Mouse (Mus musculus) telencephalon, adult 2 months (tissue): ENCODE data around the gene Tnfrsf13c.

Experiments
- DNase-seq: peaks from one replicate; pipeline ENCODE4 v3.0.0-alpha.2; 2011; ENCODE audit warnings: low read depth, low spot score

The Tnfrsf13c gene

DNA sequence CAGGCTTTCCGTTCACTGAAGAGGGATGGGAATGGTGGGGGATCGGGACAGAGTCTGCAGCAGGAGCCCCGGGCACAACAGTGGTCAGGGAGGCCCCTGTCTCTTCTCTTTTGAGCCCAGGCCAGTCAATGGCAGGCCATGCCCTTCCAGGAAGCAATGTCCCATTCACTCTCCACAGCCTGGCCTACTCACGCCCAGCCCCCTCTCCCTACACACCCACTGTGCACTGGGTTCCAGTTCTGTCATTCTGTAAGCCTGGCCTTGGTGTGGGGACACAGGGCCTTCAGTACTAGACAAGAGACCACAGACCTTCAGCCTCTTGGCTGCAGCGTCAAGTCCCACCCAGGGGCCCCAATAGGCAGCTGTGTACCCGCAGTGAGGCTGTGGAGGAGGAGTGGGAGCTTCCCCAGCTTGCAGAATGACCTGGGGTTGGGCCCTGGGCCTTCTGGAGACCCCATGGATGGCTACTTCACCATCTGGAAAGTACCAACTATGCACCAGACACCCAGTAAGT lies 6.0 kb upstream of the Tnfrsf13c start:
- DNase-seq: no peak

DNA sequence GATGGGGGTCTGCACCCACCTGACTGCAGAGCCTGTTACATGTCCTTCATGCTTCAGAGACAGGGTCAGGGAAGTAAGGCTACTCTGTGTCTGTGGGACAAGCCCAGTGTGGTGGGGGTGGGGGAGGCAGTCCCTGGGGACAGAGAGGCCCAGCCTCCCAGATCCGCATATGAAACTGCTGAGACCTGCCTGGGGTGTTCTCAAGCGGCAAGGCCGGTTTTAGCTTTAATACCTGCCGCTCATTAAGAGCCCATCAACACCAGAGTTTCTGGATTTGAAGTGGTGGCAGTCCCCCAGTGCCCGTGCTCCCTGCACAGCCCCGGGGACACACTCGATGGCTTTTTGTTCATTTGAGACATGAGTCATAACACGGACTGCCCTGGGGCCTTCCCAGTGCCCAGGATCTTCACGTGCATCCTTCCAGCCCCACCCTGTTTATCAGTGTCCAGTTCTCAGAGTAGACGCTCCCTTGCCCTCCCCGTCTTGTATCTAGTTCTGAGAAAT lies 5.4 kb upstream of the Tnfrsf13c start:
- no peak for DNase-seq

DNA sequence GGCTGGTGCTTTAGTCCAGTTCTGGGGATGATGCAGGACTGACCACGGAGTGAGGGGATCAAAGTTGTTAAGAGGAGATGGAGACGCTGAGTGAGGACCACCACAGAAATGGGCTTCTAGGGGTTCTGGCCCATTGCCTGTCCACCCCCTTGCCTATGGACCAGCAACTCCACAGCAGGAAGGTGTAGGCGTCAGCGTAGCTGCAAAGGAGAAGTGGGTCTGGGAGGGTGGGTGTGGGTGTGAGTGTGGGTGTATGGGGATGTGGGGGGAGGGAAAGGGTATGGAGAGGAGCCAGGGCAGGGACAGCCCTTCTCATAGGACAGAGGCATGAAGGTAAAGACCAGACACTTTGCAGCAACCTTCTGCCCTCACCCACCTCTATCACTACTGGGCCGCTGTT lies 1.6 kb upstream of the Tnfrsf13c start:
- DNase-seq: no peak

DNA sequence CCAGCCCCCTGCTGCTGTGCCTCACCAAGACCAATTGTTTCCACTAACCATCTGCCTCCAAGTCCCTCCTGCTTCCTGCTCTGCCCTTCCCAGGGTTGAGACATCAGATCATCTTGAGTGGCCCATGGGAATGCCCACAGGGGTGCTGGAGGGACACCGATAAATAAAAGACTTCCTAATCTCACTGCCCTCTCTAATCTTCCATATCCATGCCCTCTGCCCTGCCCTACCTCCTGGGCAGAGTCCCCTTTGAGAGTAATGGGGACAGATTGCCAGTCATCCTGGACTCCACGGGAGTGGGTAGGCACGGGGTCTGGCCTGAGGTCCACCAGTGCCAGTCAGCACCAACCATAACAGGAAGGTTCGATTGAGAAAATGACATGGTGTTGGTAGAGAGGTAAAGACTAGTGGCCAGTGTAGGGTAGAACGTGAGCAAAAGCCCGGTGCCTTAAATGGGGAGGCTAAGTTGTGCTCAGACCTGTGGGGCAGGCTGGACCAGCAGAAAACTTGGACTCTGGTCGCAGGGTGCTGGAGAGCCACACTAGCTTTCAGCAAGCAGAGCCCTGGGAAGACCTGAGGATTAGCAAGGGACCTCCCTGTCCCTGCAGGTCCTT lies 540 bp upstream of the Tnfrsf13c start:
- DNase-seq: no peak

DNA sequence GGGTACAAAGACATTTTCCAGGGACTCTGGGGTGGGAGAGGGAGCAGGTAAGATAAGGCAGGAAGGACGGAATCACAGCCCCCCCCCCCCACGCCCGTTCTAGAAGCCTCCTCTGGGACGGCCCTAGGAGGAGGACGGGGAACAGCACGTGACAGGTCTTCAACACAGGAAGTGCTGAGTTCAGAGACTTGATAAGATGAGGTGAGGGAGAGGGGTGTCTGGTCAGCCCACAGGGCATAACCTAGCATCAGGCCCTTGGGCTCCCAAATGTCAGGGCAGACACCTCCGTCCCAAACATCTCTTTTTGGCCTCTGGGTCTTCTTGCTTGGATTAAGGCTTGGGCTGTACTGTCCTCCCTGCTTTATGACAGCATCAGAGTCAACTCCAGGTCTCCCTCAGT lies 918 bp downstream of the Tnfrsf13c start:
- no peak for DNase-seq

DNA sequence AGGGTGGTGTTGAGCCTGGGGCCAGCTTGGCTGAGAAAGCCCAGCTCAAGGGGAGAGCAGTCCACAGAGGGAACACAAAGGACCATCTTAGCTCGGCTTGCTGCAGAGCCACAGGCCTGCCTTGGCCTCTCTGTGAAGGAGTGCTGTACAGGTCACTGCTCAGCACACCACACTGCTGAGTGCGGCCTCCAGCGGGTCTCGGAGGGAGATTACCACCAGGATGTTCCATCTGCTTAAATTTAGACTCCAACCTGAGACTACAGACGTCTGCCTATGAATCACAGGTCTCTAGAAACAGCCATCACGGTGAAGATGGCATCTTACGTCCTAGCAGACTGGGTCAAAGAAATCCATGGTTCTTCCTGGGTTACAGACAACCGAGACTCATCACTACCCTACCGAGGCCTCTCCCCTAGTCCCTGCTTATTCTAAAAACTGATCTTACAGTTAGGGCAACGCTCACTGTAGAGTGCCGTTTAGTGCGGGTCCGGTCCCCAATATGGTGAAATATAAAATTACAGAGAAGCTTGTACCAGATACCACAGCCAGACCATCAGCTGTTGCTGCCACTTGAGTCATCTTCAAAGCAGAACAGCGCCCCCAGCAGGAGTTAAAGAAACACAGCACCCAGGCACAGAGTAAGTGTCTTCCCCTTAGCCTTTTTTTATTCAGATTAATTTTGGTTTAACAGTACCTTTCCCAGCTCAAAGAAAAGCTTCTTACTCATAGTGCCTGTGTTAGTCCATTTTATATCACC lies 2.9 kb downstream of the Tnfrsf13c start:
- DNase-seq: no peak

DNA sequence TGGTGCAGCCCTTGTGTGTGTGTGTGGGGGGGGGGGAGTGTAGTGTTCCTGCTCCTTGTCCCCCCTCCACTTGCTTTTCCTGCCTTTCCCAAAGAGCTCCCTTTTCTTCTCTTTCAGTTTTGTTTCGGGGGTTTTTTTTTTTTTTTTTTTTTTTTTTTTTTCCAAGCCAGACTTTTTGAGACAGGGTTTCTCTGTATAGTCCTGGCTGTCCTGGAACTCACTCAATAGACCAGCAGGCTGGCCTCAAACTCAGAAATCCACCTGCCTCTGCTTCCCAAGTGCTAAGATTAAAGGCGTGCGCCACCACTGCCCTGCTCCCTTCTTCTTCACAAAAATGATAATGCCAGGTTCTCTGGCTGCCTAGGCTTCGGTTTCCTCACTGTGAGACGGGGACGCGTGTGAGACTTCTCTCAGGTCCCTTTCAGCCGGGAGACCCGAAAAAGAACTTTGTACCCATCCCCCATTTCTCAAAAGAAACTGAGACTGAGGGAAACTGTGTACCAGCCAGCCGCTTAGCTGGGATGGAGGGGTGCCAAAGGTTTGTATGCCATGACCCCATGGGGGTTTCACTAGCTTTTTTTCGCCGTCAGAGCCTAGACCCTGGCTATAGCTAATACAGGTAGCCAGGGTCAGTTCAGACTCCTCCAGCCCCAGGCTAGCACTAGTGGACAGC lies 4.0 kb downstream of the Tnfrsf13c start:
- DNase-seq: no peak

DNA sequence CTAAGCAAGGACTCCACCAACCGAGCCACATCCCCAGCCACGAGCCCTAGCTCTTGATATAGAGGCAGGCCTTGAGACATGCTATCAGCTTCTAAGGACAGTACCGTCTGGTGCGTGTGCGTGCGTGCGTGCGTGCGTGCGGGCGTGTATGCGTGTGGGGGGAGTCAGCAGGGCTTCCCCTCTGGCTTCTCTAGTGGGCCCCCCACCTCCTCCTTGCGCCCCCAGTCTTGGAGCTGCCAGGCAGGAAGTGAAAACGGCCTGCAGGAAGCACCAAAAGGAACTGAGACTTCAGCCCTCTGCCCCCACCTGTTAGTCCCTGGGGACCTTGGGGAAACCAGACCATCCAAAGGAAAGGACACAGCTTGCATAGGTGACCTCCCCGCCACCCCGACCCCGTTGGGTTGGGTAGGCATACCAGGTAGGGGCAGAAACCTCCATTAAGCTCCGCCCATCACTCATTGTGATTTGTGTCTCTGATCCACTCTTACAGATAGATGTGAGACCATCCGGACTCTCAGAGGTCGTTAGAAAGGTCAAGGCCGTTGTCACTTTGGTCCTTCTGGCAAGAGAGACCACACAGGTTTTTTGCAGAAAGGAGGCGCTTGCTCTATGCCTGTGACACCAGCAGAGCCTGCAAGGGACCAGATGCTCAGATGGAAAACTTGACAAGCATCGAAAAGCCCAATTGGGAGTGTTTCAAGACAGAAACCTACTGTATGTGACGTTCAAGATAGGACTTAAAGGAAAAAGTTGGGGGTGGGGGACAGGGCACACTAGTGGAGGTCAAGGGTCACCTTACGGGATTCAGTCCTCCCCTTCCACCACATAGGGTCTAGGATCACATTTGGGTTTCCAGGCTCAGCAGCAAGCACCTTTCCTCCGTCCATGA lies 5.1 kb downstream of the Tnfrsf13c start:
- no peak for DNase-seq

DNA sequence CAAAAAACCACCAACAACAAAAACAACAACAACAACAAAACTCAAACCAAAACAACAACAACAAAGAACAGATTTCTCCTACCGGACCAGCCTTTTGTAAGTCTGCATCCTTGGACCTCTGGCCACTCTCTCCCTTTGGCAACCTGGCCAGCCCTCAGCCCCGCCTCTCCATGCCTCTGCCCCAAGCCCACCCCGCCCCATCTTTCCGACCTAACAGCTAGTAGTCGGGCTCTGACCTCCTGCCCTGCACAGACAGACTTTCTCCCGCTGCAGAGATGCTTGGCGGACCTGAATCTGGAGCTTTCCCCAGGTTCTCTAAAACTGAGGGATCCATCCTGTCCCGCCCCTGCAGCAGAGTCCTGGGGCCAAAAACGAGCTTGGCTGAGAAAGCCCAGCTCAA lies 6.2 kb downstream of the Tnfrsf13c start:
- DNase-seq: no peak

DNA sequence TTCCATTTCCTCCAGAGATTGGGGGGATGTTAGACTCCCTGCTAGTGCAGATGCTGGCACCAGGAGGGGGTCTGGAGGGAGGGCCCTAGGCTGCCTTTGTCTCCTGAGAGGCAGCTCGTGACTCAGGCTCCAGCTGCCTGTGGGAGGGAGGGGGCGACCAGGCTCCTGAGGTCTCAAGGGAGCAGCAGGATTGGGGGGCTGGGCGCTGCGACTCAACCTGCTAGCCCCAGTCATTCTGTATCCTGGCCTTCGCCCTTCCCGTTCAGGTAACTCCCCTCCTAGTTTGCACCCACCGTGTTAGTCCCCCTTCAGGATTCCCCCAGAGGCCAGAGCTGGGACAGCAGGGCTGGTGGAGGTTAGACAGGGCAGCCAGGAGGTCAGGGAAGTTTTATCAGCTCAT lies 7.1 kb downstream of the Tnfrsf13c start:
- no peak for DNase-seq

DNA sequence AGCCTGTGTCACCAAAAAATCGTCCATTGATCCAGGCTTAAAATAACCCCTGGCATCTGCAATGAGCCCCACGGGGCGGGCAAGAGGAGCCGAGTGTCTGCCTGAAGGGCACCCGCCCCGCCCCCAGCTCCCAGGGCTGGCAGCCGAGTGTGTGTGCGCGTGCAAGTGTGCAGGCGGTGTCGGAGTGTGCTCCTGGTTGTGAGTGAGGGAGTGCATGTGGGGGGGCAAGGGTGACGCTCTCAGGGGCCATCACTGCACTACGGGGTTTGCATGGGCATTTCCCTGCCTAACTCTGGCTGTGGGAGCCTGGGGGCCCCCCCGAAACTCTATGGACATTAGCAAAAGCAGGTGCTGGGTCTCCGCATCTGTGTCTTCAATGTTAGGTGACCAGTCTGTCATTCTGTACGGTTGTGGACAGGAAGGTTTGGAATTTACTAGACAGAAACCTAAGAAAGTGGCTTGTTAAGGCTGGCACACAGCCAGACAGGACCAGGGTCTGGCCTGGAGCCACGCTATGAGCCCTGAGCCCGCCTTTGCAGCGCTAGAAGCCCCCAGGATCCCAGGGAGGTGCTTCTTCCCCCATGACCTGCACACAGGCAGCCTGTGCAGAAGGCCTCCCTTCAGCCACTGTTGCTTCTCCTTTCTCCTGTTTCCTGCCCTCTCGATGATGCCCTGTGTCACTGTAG lies 7.9 kb downstream of the Tnfrsf13c start:
- no peak for DNase-seq

DNA sequence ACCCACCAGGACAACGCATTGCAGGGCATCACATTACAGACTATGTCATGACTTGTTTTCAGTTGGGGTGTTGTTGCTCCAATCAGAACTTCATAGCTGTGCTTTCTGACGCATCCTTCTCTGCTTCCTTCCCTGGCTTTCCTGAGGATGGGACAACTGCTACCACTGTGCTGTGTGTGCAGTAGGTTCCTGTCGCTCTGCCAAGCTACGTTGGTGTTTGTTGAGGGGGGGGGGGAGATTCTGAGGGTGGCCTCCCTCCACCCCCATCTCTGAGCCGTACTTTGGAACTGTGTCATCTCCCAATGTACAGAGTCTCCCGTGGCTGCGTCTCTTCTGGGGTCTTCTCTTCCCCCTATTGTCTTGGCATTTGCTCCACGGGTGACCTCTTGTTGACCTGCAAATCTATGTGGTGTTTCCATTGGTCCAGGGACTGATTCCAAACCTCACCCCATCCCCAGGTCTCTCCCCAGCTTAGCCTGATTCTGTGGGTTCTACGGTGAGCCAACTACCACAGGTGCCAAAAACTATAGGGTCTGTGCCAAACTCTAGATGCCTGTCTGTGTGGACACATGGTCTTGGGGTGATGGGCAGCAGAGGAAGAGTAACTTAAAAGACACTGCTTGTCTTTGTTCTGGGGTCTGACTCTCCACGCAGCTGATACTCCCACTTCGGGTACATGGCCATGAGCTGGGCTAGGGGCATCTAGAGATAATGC lies 8.7 kb downstream of the Tnfrsf13c start:
- no peak for DNase-seq

DNA sequence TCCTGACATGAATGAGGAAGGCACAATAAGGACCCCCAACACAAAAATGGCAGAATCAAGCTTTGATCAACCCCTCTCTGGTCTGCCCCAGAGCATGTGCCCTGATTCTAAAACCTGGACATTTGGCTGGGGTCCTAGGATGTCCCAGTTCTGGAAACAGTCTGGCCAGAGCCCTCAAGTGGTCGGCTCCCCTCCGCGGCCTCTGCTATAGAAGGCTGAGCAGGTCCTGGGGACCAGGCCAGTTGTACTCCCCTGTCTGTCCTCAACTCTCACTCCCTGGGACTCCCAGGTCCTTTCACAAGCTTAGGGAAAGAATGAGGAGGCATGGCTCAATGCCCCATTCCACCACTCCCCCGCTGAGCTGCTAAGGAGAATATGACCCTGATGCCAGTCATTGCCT lies 10.9 kb downstream of the Tnfrsf13c start:
- no peak for DNase-seq

DNA sequence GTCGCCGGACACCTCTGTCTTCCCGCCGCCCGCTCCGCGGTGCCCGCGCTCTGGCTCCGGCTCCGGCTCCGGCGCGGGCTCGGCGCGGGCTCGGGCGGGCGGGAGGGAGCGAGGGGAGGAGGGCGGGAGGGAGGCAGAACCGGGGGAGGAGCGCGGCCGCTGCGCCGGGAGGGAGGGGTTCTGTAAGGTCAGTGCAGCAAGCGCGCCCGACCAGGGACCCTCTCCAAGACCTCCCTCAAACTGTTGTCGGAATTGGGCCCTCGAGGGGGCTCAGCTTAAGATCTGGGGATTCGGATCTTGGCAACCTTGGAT lies 11.5 kb downstream of the Tnfrsf13c start, which contains the start of gene Shisa8:
Gene Shisa8, minus strand, starts transcription at position 64 of the 312 bp plus-strand sequence.
- no peak for DNase-seq

DNA sequence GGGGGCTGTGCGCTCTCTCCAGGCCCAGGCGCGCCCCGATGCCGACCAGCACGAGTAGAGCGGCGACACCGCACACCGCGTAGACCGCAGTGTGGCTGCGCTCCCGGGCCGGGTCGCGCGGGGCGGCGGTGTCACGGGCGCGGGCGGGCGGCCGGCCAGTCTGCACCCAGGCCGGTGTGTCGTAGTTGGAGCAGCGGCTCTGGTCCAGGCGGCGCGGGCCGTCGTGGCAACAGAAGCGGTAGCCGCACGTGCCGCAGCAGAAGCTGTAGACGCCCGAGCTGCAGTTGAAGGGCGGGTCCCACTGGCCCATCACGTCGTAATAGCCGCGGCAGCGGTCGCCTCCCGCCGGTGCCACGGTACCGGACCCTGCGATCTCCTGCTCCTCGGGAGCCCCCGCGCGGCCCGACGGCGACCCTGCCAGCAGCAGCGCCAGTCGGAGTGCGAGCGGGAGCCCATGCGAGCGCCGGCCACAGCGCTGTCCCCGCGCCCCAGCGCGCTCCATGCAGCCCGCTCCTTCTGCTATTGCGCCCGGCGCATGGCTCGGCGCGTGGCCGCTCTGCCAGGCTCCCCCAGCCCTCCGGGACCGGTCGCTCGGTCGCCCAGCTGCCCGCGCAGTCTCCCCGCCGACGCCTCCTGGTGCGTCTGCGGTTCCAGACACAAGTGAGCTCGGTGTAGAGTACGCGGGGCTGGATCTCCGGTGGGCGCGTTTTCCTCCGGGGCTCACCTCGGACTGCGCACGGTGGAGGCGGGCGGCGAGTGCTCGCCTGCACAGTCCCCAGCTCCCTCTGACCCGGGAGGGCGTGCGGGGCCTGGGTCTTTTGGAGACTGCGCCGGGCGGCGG lies 12.0 kb downstream of the Tnfrsf13c start:
- DNase-seq: no peak

DNA sequence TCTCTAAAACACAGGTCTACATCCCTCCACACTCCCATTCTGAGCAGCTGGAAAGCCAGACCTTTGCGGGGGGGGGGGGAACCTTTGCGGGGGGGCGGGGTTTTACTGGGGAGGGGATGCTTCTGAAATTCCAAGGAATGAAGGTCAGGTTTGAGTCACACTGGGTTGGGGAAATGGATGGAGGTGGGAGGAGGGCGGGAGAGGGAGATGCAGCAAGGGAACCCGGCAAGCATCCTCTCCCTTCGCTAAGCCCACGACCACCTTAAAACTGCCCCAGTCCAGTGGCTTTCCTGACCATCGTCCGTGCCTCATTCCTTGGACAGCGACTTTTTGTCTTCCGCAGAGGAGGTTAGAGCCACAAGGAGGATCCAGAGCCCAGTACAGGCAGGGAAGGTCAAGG lies 12.9 kb downstream of the Tnfrsf13c start:
- DNase-seq: no peak

DNA sequence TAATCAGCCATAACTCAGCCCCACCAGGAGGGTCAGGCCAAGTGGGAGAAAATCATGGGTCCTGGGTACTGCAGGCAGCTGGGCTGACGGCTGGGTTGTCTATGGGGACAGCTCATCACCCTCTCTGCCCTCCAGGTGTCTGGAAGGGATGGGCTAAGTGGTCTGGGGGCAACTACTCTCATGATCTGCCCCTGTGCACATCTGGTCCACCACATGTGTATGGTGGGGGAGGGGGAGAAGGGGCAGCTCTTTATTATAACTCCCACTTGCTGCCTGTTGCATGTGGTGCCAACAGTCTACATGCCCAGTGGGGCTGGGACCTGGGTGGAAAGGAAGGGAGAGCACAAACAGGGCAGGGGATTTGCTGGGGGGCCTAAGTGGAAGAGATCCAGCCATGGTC lies 13.4 kb downstream of the Tnfrsf13c start:
- no peak for DNase-seq

DNA sequence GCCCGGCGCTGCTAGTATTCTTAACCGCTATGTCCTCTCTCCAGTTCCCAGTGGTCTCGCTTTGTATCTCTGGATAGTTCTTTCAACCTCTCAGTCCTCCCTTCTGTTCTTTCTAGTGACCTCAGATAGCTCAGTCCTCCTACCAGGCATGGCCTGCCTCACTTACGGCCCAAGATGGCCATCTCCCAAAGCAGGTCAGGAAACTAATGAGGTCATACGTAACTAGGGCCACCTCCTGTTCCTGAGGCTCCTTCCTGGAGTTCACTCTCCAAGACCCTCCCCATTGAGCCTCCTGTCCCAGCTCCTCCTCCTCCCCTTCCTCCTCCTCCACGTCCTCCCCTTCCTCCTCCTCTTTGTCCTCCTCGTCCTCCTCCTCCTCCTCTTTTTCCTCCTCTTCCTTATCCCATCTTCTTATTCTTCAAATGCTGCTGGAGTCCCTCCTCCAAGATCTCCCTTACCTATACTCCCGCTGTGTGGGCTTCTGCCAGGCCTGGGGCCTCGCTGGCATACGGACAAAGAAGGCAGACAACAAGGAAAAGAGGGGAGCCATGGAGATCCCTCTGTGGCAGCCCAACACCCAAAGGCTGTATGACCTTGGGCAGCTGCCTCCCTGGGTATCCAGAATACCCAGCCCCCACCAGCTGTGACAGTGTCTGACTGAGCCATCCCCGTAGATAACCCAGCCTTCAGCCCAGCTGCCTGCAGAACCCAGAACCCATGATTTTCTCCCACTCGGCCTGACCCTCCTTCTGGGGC lies 14.7 kb downstream of the Tnfrsf13c start:
- no peak for DNase-seq

DNA sequence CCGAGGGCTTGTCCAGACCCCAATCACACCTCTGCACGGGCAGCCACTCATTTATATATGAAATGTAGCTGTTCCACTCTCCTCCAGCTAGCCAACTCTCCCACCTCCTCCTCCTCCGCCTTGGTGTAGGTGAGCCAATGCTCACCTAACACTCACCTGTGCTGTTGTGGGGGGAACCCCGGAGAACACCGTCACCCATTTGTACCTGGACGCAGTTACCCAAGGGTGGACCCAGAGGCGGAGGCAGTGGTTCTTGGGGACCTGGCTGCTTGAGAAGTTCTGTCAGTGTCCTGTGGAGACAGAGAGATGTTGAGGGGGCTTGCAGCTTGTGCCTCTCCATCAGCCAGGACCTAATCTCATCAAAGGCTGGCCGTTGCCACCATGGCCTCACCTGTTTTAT lies 15.9 kb downstream of the Tnfrsf13c start:
- DNase-seq: no peak
